Mouse (Mus musculus): ENCODE measurements around the gene Usp35.

GRCm38 (mm10) chr7:97356875-97357276 is 25.1 kb upstream of the Usp35 start:
- TF ChIP-seq CTCF (IDR thresholded peaks at IDR 0.05; ENCODE audit: control insufficient read depth, insufficient read depth, insufficient replicate concordance, low read depth, low read length): no peak
- no peak for TF ChIP-seq POLR2A (IDR thresholded peaks at IDR 0.05; ENCODE audit: control insufficient read depth, low read depth, low read length)

All from testis, adult 2 months (tissue).